Mouse (Mus musculus): ENCODE results near the gene Plekhg5. TPM values are rescaled to one million over a fixed set of nuclear protein-coding genes. Genes with fewer than 3 reads are reported as not detected.

Plekhg5 gene
- polyA plus RNA-seq, 1 experiment from 2014 or later, result 10.4 TPM

GRCm38 (mm10) chr4:152119396-152120292 is 47.3 kb downstream of the Plekhg5 start:
- Histone ChIP-seq H3K27ac (ENCODE audit: low read length) (no peak overlapping the region), H3K4me3 (ENCODE audit: low read depth, low read length) (0 out of 2 replicates have a peak overlapping the region, but pooled peaks have one; percentile 10), H3K9me3 (ENCODE audit: control insufficient read depth, low read depth, low read length) (no peaks in the 10 kb centered on the region), H3K36me3 (ENCODE audit: control insufficient read depth, insufficient read depth, low read length) (no peaks in the 10 kb centered on the region), H3K9ac (replicated peaks; ENCODE audit: low read depth, low read length) (no peak overlapping the region), H3K4me2 (replicated peaks; ENCODE audit: low read depth, low read length) (peak overlapping the region; percentile 19; the same call in 1 of the 2 replicates), H3K27me3 (ENCODE audit: control insufficient read depth, insufficient read depth, low read length) (peaks cover 57% of the 10 kb centered on the region), H3K4me1 (ENCODE audit: control insufficient read depth, insufficient read depth, low read length) (peaks cover 32% of the 10 kb centered on the region)
- 7% methylated on average over 39 of the region's 39 CpGs for WGBS
- no peak for ATAC-seq (ENCODE audit: insufficient number of reproducible peaks, insufficient read depth, low FRiP score, low read depth)

GRCm38 (mm10) chr4:152120311-152121182 is 48.2 kb downstream of the Plekhg5 start:
- no peak overlapping the region for H3K27ac ChIP-seq (ENCODE audit: low read length)

GRCm38 (mm10) chr4:152121183-152121505 is 48.8 kb downstream of the Plekhg5 start:
- ATAC-seq (ENCODE audit: insufficient number of reproducible peaks, insufficient read depth, low FRiP score, low read depth), result no peak
- peaks cover 70% of the 10 kb centered on the region for H3K27me3 ChIP-seq (ENCODE audit: control insufficient read depth, insufficient read depth, low read length)
- no peak overlapping the region for H3K27ac ChIP-seq (ENCODE audit: low read length)
- peak overlapping the region; percentile 10; the same call in 1 of the 2 replicates for H3K4me3 ChIP-seq (ENCODE audit: low read depth, low read length)
- H3K36me3 ChIP-seq (ENCODE audit: control insufficient read depth, insufficient read depth, low read length), result no peaks in the 10 kb centered on the region
- 3% methylated on average over 12 of the region's 12 CpGs for WGBS
- peaks cover 27% of the 10 kb centered on the region for H3K4me1 ChIP-seq (ENCODE audit: control insufficient read depth, insufficient read depth, low read length)
- H3K4me2 ChIP-seq (replicated peaks; ENCODE audit: low read depth, low read length), result peak overlapping the region; percentile 27; the same call in 1 of the 2 replicates
- H3K9ac ChIP-seq (replicated peaks; ENCODE audit: low read depth, low read length), result no peak overlapping the region
- H3K9me3 ChIP-seq (ENCODE audit: control insufficient read depth, low read depth, low read length), result no peaks in the 10 kb centered on the region

More at GRCm38 (mm10) chr4:152120311-152121182, 48.2 kb downstream of the Plekhg5 start:
- Histone ChIP-seq H3K4me2 (replicated peaks; ENCODE audit: low read depth, low read length) (peak overlapping the region; percentile 27), H3K27me3 (ENCODE audit: control insufficient read depth, insufficient read depth, low read length) (peaks cover 64% of the 10 kb centered on the region), H3K4me3 (ENCODE audit: low read depth, low read length) (peak overlapping the region; percentile 10; the same call in 1 of the 2 replicates), H3K9ac (replicated peaks; ENCODE audit: low read depth, low read length) (no peak overlapping the region), H3K9me3 (ENCODE audit: control insufficient read depth, low read depth, low read length) (no peaks in the 10 kb centered on the region), H3K4me1 (ENCODE audit: control insufficient read depth, insufficient read depth, low read length) (peaks cover 30% of the 10 kb centered on the region), H3K36me3 (ENCODE audit: control insufficient read depth, insufficient read depth, low read length) (no peaks in the 10 kb centered on the region)
- no peak for ATAC-seq (ENCODE audit: insufficient number of reproducible peaks, insufficient read depth, low FRiP score, low read depth)
- 1% methylated on average over 30 of the region's 31 CpGs for WGBS

GRCm38 (mm10) chr4:152124361-152124961 is 52.2 kb downstream of the Plekhg5 start:
- no peak overlapping the region for H3K4me2 ChIP-seq (replicated peaks; ENCODE audit: low read depth, low read length)
- WGBS, result 42% methylated on average over 13 of the region's 13 CpGs
- H3K36me3 ChIP-seq (ENCODE audit: control insufficient read depth, insufficient read depth, low read length), result no peaks in the 10 kb centered on the region
- no peak overlapping the region for H3K9ac ChIP-seq (replicated peaks; ENCODE audit: low read depth, low read length)
- H3K27me3 ChIP-seq (ENCODE audit: control insufficient read depth, insufficient read depth, low read length), result peaks cover 82% of the 10 kb centered on the region
- H3K9me3 ChIP-seq (ENCODE audit: control insufficient read depth, low read depth, low read length), result no peaks in the 10 kb centered on the region
- ATAC-seq (ENCODE audit: insufficient number of reproducible peaks, insufficient read depth, low FRiP score, low read depth), result no peak
- no peak overlapping the region for H3K4me3 ChIP-seq (ENCODE audit: low read depth, low read length)
- peaks cover 21% of the 10 kb centered on the region for H3K4me1 ChIP-seq (ENCODE audit: control insufficient read depth, insufficient read depth, low read length)
- H3K27ac ChIP-seq (ENCODE audit: low read length), result no peak overlapping the region

- Histone ChIP-seq H3K9me3 (ENCODE audit: control insufficient read depth, low read depth, low read length) (no peaks in the 10 kb centered on the region), H3K4me3 (ENCODE audit: low read depth, low read length) (peak overlapping the region; percentile 17), H3K4me2 (replicated peaks; ENCODE audit: low read depth, low read length) (peak overlapping the region; percentile 27; the same call in 1 of the 2 replicates), H3K4me1 (ENCODE audit: control insufficient read depth, insufficient read depth, low read length) (peaks cover 13% of the 10 kb centered on the region), H3K27ac (ENCODE audit: low read length) (no peak overlapping the region), H3K36me3 (ENCODE audit: control insufficient read depth, insufficient read depth, low read length) (no peaks in the 10 kb centered on the region), H3K9ac (replicated peaks; ENCODE audit: low read depth, low read length) (no peak overlapping the region), H3K27me3 (ENCODE audit: control insufficient read depth, insufficient read depth, low read length) (peaks cover 81% of the 10 kb centered on the region)
- no peak for ATAC-seq (ENCODE audit: insufficient number of reproducible peaks, insufficient read depth, low FRiP score, low read depth)
- 23% methylated on average over 56 of the region's 56 CpGs for WGBS
Observed at GRCm38 (mm10) chr4:152125161-152126025, 53.1 kb downstream of the Plekhg5 start.

- H3K9ac ChIP-seq (replicated peaks; ENCODE audit: low read depth, low read length), result no peak overlapping the region
- H3K4me1 ChIP-seq (ENCODE audit: control insufficient read depth, insufficient read depth, low read length), result peaks cover 11% of the 10 kb centered on the region; the same call in 1 of the 2 replicates
- H3K27ac ChIP-seq (ENCODE audit: low read length), result no peak overlapping the region
- H3K27me3 ChIP-seq (ENCODE audit: control insufficient read depth, insufficient read depth, low read length), result peaks cover 84% of the 10 kb centered on the region
- peak overlapping the region; percentile 17 for H3K4me3 ChIP-seq (ENCODE audit: low read depth, low read length)
- H3K36me3 ChIP-seq (ENCODE audit: control insufficient read depth, insufficient read depth, low read length), result no peaks in the 10 kb centered on the region
- no peaks in the 10 kb centered on the region for H3K9me3 ChIP-seq (ENCODE audit: control insufficient read depth, low read depth, low read length)
- H3K4me2 ChIP-seq (replicated peaks; ENCODE audit: low read depth, low read length), result peak overlapping the region; percentile 27; the same call in 1 of the 2 replicates
- 14% methylated on average over 65 of the region's 65 CpGs for WGBS
- ATAC-seq (ENCODE audit: insufficient number of reproducible peaks, insufficient read depth, low FRiP score, low read depth), result no peak
Observed at GRCm38 (mm10) chr4:152126026-152126920, 54.0 kb downstream of the Plekhg5 start.

- WGBS, result 86% methylated on average over 11 of the region's 11 CpGs
- peaks cover 93% of the 10 kb centered on the region for H3K27me3 ChIP-seq (ENCODE audit: control insufficient read depth, insufficient read depth, low read length)
- H3K4me1 ChIP-seq (ENCODE audit: control insufficient read depth, insufficient read depth, low read length), result peaks cover 12% of the 10 kb centered on the region; the same call in 1 of the 2 replicates
- no peak overlapping the region for H3K9ac ChIP-seq (replicated peaks; ENCODE audit: low read depth, low read length)
- H3K4me3 ChIP-seq (ENCODE audit: low read depth, low read length), result no peak overlapping the region
- no peak overlapping the region for H3K27ac ChIP-seq (ENCODE audit: low read length)
- ATAC-seq (ENCODE audit: insufficient number of reproducible peaks, insufficient read depth, low FRiP score, low read depth), result no peak
- no peaks in the 10 kb centered on the region for H3K36me3 ChIP-seq (ENCODE audit: control insufficient read depth, insufficient read depth, low read length)
- no peaks in the 10 kb centered on the region for H3K9me3 ChIP-seq (ENCODE audit: control insufficient read depth, low read depth, low read length)
- no peak overlapping the region for H3K4me2 ChIP-seq (replicated peaks; ENCODE audit: low read depth, low read length)
Observed at GRCm38 (mm10) chr4:152127884-152128283, 55.6 kb downstream of the Plekhg5 start.
